Mouse (Mus musculus) midbrain, embryonic 16.5 days (tissue): ENCODE measurements around the gene Rab3a. TPM values are rescaled to one million over a fixed set of nuclear protein-coding genes. Genes with fewer than 3 reads are reported as not detected.
A peak's percentile ranks its signal among the peaks of the same experiment; 100 is the strongest.

Experiments
- ATAC-seq: fragments of 200-750 bp; cut with Nextera tagmentation; 2 replicates; pipeline ENCODE4 v1.8.0; 2017; ENCODE audit warnings: moderate TSS enrichment
- H3K27ac ChIP-seq: fragments of 300-500 bp; sonication (generic); 2 replicates; pipeline ENCODE4 v1.5.1; 2014; ENCODE audit warnings: mild to moderate bottlenecking, low read length, mixed read lengths
- H3K27me3 ChIP-seq: fragments of 300-500 bp; sonication (generic); 2 replicates; pipeline ENCODE4 v1.6.1; 2014; ENCODE audit warnings: low read depth, low read length, mixed read lengths; ENCODE audit not compliant: control insufficient read depth, insufficient read depth
- H3K36me3 ChIP-seq: fragments of 300-500 bp; sonication (generic); 2 replicates; pipeline ENCODE4 v1.6.1; 2014; ENCODE audit warnings: mild to moderate bottlenecking, low read length, moderate library complexity, mixed read lengths; ENCODE audit not compliant: control insufficient read depth, insufficient read depth
- H3K4me1 ChIP-seq: fragments of 300-500 bp; sonication (generic); 2 replicates; pipeline ENCODE4 v1.6.1; 2014; ENCODE audit warnings: mild to moderate bottlenecking, low read length, mixed read lengths; ENCODE audit not compliant: control insufficient read depth, insufficient read depth
- H3K4me2 ChIP-seq: fragments of 300-500 bp; sonication (generic); 2 replicates; pipeline ENCODE4 v1.6.1; 2014; ENCODE audit warnings: mild to moderate bottlenecking, low read length, mixed read lengths
- H3K4me3 ChIP-seq: fragments of 300-500 bp; sonication (generic); 2 replicates; pipeline ENCODE4 v1.5.1; 2014; ENCODE audit warnings: low read depth, mild to moderate bottlenecking, low read length, moderate library complexity, mixed read lengths
- H3K9ac ChIP-seq: fragments of 300-500 bp; sonication (generic); 2 replicates; pipeline ENCODE4 v1.6.1; 2014; ENCODE audit warnings: low read depth, low read length, mixed read lengths
- H3K9me3 ChIP-seq: fragments of 300-500 bp; sonication (generic); replicated peaks from 2 replicates; pipeline ENCODE4 v1.6.1; 2014; ENCODE audit warnings: mild to moderate bottlenecking, low read length, mixed read lengths; ENCODE audit not compliant: control insufficient read depth, poor library complexity, severe bottlenecking
- WGBS: fragments of 180-500 bp; shearing (Covaris S2); extraction: QIAGEN DNeasy Blood & Tissue Kit; methylation state at CpG from one replicate; pipeline ENCODE4 v1.1.7; 2014; 5-methylcytosine and 5-hydroxymethylcytosine counted together
- polyA plus RNA-seq: library from polyadenylated mRNA; unstranded; fragments of >200 nt; fragmentation: Nextera tagmentation; extraction: Ambion mirVana; gene quantifications from 2 replicates; pipeline ENCODE4 v1.2.1, GENCODE M21; 2015

The Rab3a gene
- polyA plus RNA-seq, 1 experiment from 2014 or later, result 573 TPM

DNA sequence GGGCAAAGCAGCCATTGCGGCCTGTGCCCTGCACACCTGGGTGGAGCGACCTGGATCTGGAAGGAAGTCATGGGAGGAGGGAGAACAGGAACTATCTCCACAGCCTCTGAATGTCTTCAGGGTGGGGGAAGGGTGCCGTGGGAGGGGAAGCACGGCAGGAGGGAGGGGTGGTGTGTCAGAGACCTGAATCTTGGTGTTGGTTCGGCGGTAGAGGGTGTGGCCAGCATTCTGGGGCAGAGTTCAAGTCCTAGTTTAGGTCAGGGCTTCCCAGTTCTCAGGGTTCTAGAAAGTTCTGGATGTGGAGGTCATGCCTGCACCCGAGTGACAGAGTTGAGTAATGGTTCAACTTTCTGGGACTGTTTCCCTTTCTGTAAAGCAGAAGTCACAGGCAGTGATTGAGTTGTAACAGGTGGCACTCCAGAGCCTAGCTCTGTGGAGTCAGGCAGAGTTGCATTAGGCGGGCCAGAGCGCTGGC is 34.6 kb upstream of the Rab3a start:
- no peak overlapping the region for H3K4me3 ChIP-seq
- H3K9me3 ChIP-seq, result no peaks in the 10 kb centered on the region
- ATAC-seq, result no peak
- H3K27ac ChIP-seq, result no peak overlapping the region
- H3K36me3 ChIP-seq, result no peaks in the 10 kb centered on the region
- no peaks in the 10 kb centered on the region for H3K27me3 ChIP-seq
- no peak overlapping the region for H3K9ac ChIP-seq
- 69% methylated on average over 9 of the region's 9 CpGs for WGBS
- no peak overlapping the region for H3K4me2 ChIP-seq
- H3K4me1 ChIP-seq, result no peaks in the 10 kb centered on the region

DNA sequence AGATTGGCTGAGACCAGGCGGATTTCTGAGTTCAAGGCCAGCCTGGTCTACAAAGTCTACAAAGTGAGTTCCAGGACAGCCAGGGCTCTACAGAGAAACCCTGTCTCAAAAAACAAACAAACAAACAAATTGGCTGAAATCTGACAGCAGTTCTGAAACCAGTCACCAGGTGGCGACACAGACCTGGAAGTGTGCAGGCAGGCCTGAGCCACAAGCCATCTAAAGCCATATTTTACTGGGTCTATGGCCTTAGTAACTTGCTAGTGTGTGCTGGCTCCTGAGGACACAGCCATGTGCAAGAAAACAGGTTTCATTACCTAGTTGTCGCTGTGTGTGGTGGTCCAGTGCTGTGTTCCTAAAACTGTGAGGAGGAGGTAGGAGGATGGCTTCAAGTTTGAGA is 33.7 kb upstream of the Rab3a start:
- no peak overlapping the region for H3K9ac ChIP-seq
- no peaks in the 10 kb centered on the region for H3K27me3 ChIP-seq
- no peak overlapping the region for H3K4me3 ChIP-seq
- no peaks in the 10 kb centered on the region for H3K4me1 ChIP-seq
- peak; percentile 69 for ATAC-seq
- H3K36me3 ChIP-seq, result no peaks in the 10 kb centered on the region
- 4% methylated on average over 3 of the region's 3 CpGs for WGBS
- H3K27ac ChIP-seq, result no peak overlapping the region
- no peak overlapping the region for H3K4me2 ChIP-seq
- no peaks in the 10 kb centered on the region for H3K9me3 ChIP-seq

DNA sequence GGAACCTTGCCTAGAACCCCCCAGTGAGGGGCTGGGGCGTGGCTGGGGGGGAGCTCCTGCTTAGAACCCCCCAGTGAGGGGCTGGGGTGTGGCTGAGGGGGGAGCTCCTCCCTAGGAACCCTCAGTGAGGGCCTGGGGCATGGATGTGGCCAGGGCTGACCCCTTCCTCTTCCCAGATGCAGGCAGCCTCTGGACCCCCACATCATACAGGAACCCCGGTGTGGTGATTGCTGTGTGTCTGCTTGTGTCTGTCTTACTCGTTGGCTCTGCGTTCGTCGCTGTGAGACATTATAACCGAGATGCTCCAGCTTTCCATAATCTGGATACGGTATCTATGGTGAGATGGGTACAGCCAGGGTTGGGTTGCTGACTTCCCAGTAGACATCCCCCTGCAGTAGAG is 32.9 kb upstream of the Rab3a start:
- Histone ChIP-seq H3K4me3 (no peak overlapping the region), H3K27me3 (peaks cover 5% of the 10 kb centered on the region; the same call in 1 of the 2 replicates), H3K9me3 (no peaks in the 10 kb centered on the region), H3K9ac (no peak overlapping the region), H3K36me3 (no peaks in the 10 kb centered on the region), H3K4me1 (no peaks in the 10 kb centered on the region), H3K27ac (no peak overlapping the region), H3K4me2 (no peak overlapping the region)
- WGBS, result 85% methylated on average over 8 of the region's 8 CpGs
- no peak for ATAC-seq

DNA sequence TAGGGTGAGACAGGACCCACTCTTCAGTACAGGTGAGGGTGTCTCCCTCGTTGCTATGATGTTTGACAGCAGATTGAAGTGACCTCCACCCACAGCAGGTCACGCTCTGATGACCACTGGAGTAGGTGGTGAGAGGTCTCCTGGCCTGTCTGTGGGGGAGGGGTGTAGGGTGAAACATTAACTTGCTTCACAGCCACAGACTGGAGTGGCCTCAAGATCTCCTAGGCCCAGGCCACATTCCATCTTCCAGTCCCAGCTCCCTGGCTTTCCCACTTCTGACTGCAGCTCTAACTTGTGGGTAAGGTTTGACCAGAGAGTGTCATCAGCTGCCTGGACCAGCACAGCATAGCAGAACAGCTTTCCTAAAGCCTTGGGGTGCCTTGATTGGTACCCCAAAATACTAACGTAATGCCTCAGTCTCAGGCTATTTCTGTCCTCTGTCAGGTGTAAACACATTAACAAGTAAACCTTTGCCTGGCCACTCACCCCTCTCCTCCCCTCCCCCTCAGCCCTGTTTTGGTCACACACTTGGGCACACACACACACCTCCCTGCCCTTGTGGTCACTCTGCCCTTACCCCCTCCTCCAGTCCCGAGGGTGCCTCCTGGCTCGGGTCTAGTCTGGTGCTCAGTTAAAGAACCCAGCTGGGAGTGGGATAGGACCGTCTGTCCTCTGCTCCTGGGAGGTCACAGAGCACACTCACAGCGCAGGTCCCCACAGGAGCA is 30.8 kb upstream of the Rab3a start, which contains the start of gene Pde4c:
TSS of gene Pde4c (plus strand) at position 235 of the 725 bp plus-strand sequence.
- peaks cover 16% of the 10 kb centered on the region; the same call in 1 of the 2 replicates for H3K27me3 ChIP-seq
- H3K4me2 ChIP-seq, result no peak within 1 kb of the TSS
- H3K4me1 ChIP-seq, result no peaks in the 10 kb centered on the region
- 72% methylated on average over 7 of the region's 7 CpGs for WGBS
- H3K27ac ChIP-seq, result no peak within 1 kb of the TSS
- no peak within 1 kb of the TSS for H3K4me3 ChIP-seq
- no peak for ATAC-seq
- H3K36me3 ChIP-seq, result no peaks in the 10 kb centered on the region
- H3K9me3 ChIP-seq, result no peaks in the 10 kb centered on the region
- H3K9ac ChIP-seq, result no peak within 1 kb of the TSS

DNA sequence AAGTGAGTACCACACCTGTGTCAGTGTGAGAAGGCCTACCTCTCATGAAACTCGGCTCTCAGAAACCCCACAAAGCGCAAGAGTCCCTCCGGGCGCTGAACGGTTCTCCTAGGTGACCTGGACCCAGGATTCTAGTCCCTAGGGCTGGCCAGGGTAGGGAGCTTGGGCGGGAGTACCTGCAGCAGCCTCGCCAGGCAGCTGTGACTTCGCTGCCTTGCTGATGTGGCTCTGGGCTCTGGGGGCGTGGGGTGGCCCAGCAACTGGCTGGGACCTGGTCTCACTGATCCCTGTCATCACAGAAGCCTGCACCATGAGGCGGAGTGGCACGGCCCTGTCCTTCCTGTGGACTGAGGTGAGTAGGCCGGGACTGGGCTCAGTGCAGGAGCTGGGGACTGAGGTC is 30.3 kb upstream of the Rab3a start:
- Histone ChIP-seq H3K27me3 (peaks cover 22% of the 10 kb centered on the region), H3K9me3 (no peaks in the 10 kb centered on the region), H3K4me2 (no peak overlapping the region), H3K4me1 (no peaks in the 10 kb centered on the region), H3K4me3 (no peak overlapping the region), H3K27ac (no peak overlapping the region), H3K9ac (no peak overlapping the region), H3K36me3 (no peaks in the 10 kb centered on the region)
- no peak for ATAC-seq
- 85% methylated on average over 12 of the region's 12 CpGs for WGBS

DNA sequence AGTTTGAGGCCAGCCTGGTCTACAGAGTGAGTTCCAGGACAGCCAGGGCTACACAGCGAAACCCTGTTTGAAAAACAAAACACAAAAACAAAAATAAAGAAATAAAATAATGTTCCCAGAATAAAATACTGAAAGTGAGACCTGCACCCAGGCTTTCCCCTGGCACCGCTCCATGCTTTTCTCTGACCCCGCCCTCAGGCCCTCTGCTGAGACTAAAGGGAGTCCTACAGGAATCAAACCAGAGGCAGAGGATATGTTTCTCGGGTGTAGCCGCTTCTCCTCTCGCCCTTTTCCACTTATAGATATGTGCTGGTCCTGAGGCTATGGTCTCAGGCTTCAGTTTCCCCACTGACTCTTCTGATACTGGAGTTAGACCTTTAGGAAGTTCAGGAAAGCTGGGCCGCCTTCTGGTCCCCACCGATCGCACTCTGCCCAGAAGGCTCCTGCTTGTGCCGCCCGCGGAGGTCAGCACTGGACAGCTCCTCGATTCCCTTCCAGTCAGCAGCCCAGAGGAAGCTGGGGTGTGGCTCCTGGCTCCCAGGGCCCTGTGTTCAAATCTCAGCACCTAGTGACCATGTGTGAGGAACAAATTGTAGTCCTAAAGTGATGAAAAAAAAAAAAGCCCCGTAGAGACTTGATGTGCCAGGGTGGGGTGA is 28.6 kb upstream of the Rab3a start:
- Histone ChIP-seq H3K4me1 (no peaks in the 10 kb centered on the region; the same call in 1 of the 2 replicates), H3K9me3 (no peaks in the 10 kb centered on the region), H3K4me3 (no peak overlapping the region), H3K4me2 (no peak overlapping the region), H3K27ac (no peak overlapping the region), H3K36me3 (no peaks in the 10 kb centered on the region), H3K27me3 (peaks cover 37% of the 10 kb centered on the region), H3K9ac (no peak overlapping the region)
- ATAC-seq, result no peak
- 27% methylated on average over 14 of the region's 14 CpGs for WGBS

DNA sequence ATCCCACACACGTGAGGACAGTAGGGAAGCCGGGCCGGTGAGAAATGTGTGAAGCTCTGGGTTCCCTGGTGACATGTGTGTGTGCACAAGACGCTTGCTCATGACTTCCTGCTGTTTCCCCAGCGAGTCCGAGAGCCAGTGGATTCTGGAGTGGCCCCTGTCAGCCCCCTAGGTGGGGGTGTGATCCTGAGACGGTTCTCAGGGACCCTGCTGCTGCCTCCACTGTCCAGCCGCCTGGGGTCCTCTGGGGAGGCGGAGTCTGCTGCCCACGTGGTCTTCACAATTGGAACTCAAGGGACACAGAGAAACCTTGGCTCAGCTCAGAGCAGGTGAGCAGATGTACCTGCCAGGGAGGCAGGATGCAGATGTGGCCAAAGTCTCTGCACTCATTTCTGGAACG is 27.8 kb upstream of the Rab3a start:
- Histone ChIP-seq H3K9me3 (no peaks in the 10 kb centered on the region), H3K36me3 (no peaks in the 10 kb centered on the region), H3K9ac (no peak overlapping the region), H3K4me3 (no peak overlapping the region), H3K27me3 (peaks cover 39% of the 10 kb centered on the region), H3K4me2 (no peak overlapping the region), H3K27ac (no peak overlapping the region), H3K4me1 (no peaks in the 10 kb centered on the region; the same call in 1 of the 2 replicates)
- 47% methylated on average over 11 of the region's 11 CpGs for WGBS
- ATAC-seq, result no peak

DNA sequence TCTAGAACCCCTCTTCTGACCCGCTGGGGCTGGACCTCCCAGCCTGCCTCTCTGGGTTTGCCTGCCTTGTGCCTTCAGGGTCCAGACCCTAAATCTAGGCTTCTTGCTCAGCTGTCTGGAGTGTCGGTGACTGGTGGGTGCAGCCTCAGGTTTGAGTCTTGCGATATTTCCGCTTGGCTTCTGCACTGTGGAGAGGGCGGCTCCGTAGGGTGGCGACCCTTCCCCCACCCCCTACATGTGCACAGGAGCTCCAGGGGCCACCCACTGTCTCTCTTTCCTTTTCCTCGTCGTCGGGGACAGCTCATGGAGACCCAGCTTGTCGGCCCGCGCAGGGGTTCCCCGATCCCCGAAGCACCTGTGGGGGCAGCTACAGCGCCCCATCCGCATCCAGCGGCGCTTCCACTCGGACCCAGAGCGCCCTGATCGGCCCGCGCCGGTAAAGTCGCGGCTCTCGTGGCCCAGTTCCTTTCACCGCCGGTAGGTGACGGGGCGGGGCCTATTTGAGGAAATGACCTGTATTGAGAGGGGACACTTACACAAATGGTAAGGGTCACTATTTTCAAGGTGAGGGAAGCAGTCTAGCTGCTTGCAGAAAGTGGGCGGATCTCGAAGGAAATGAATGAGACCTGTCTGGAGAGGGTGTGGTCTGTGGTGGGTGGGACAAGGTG is 24.5 kb upstream of the Rab3a start:
- ATAC-seq, result no peak
- H3K9ac ChIP-seq, result no peak overlapping the region

DNA sequence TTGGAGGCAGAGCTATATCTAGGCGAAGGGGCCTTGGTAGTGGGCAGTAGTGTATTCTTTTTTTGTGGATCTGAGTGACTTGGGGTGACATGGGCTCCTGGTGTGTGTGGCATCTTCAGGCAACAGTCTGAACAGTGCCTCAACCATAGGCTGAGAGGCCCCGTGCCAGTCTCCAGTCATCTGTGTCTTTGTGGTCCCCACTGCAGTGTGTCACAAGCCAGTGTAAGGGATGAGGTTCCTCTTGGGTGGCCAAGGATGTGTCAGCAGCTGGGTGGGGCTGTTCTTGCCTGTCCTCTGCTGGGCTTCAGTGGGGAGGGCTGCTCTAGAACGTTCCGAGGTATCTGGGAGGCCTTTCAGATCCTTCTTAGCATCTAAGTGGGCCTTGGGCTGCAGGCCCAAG is 23.5 kb upstream of the Rab3a start:
- Histone ChIP-seq H3K9ac (no peak overlapping the region), H3K4me2 (no peak overlapping the region), H3K4me1 (no peaks in the 10 kb centered on the region; the same call in 1 of the 2 replicates), H3K27ac (no peak overlapping the region), H3K9me3 (no peaks in the 10 kb centered on the region), H3K27me3 (peaks cover 43% of the 10 kb centered on the region), H3K4me3 (no peak overlapping the region), H3K36me3 (no peaks in the 10 kb centered on the region)
- no peak for ATAC-seq
- WGBS, result 83% methylated on average over 4 of the region's 4 CpGs

More for the DNA sequence above, 24.5 kb upstream of the Rab3a start:
- WGBS, result 6% methylated on average over 34 of the region's 34 CpGs
- H3K9me3 ChIP-seq, result no peaks in the 10 kb centered on the region
- H3K27me3 ChIP-seq, result peaks cover 45% of the 10 kb centered on the region
- H3K27ac ChIP-seq, result no peak overlapping the region
- H3K4me3 ChIP-seq, result peak overlapping the region; percentile 19
- peak overlapping the region; percentile 33; the same call in 1 of the 2 replicates for H3K4me2 ChIP-seq
- H3K4me1 ChIP-seq, result no peaks in the 10 kb centered on the region; the same call in 1 of the 2 replicates
- no peaks in the 10 kb centered on the region for H3K36me3 ChIP-seq
